Mouse (Mus musculus) midbrain, embryonic 11.5 days (tissue): Measurements from ENCODE around the gene Galnt2. TPM values are rescaled to one million over a fixed set of nuclear protein-coding genes. Genes with fewer than 3 reads are reported as not detected.

Experiments used
- ATAC-seq: fragments of 200-750 bp; cut with Nextera tagmentation; 2 replicates; pipeline ENCODE4 v1.8.0; 2017; ENCODE audit warnings: moderate TSS enrichment, moderate library complexity; ENCODE audit not compliant: low FRiP score
- DNase-seq: peaks from one replicate; pipeline ENCODE4 v3.0.0; 2015; ENCODE audit warnings: low spot score; ENCODE audit errors: missing footprints
- H3K27ac ChIP-seq: fragments of 300-500 bp; sonication (generic); 2 replicates; pipeline ENCODE4 v1.5.1; 2014; ENCODE audit warnings: low read depth, low read length
- H3K27me3 ChIP-seq: fragments of 300-500 bp; sonication (generic); 2 replicates; pipeline ENCODE4 v1.6.1; 2014; ENCODE audit warnings: mild to moderate bottlenecking, low read length, moderate library complexity, mixed read lengths; ENCODE audit not compliant: control insufficient read depth, insufficient read depth
- H3K36me3 ChIP-seq: fragments of 300-500 bp; sonication (generic); 2 replicates; pipeline ENCODE4 v1.6.1; 2014; ENCODE audit warnings: mild to moderate bottlenecking, low read length, moderate library complexity, mixed read lengths; ENCODE audit not compliant: control insufficient read depth, insufficient read depth
- H3K4me1 ChIP-seq: fragments of 300-500 bp; sonication (generic); 2 replicates; pipeline ENCODE4 v1.6.1; 2014; ENCODE audit warnings: low read length; ENCODE audit not compliant: control insufficient read depth, insufficient read depth
- H3K4me2 ChIP-seq: fragments of 300-500 bp; sonication (generic); 2 replicates; pipeline ENCODE4 v1.6.1; 2014; ENCODE audit warnings: mild to moderate bottlenecking, moderate library complexity
- H3K4me3 ChIP-seq: fragments of 300-500 bp; sonication (generic); 2 replicates; pipeline ENCODE4 v1.5.1; 2014; ENCODE audit warnings: low read depth, low read length
- H3K9ac ChIP-seq: fragments of 300-500 bp; sonication (generic); 2 replicates; pipeline ENCODE4 v1.6.1; 2014; ENCODE audit warnings: low read length
- H3K9me3 ChIP-seq: fragments of 300-500 bp; sonication (generic); 2 replicates; pipeline ENCODE4 v1.6.1; 2016; ENCODE audit warnings: low read length; ENCODE audit not compliant: control insufficient read depth
- WGBS: fragments of 180-500 bp; shearing (Covaris S2); extraction: QIAGEN DNeasy Blood & Tissue Kit; methylation state at CpG from one replicate; pipeline ENCODE4 v1.1.7; 2014; 5-methylcytosine and 5-hydroxymethylcytosine counted together
- polyA plus RNA-seq: library from polyadenylated mRNA; unstranded; fragments of >200 nt; fragmentation: Nextera tagmentation; extraction: Ambion mirVana; gene quantifications from 2 replicates; pipeline ENCODE4 v1.2.1, GENCODE M21; 2014

The Galnt2 gene
- polyA plus RNA-seq, 1 experiment from 2014 or later, result 76.6 TPM

- Histone ChIP-seq H3K4me3 (no peak overlapping the region), H3K4me1 (no peaks in the 10 kb centered on the region), H3K9ac (no peak overlapping the region), H3K27ac (no peak overlapping the region), H3K4me2 (no peak overlapping the region), H3K27me3 (no peaks in the 10 kb centered on the region), H3K9me3 (no peaks in the 10 kb centered on the region), H3K36me3 (no peaks in the 10 kb centered on the region)
- WGBS, result 76% methylated on average over 17 of the region's 17 CpGs
- ATAC-seq, result peak; percentile 46; the same call in 1 of the 2 replicates
- DNase-seq, result peak; percentile 87
Measured at GRCm38 (mm10) chr8:124370422-124371183, 139.4 kb downstream of the Galnt2 start.

DNA sequence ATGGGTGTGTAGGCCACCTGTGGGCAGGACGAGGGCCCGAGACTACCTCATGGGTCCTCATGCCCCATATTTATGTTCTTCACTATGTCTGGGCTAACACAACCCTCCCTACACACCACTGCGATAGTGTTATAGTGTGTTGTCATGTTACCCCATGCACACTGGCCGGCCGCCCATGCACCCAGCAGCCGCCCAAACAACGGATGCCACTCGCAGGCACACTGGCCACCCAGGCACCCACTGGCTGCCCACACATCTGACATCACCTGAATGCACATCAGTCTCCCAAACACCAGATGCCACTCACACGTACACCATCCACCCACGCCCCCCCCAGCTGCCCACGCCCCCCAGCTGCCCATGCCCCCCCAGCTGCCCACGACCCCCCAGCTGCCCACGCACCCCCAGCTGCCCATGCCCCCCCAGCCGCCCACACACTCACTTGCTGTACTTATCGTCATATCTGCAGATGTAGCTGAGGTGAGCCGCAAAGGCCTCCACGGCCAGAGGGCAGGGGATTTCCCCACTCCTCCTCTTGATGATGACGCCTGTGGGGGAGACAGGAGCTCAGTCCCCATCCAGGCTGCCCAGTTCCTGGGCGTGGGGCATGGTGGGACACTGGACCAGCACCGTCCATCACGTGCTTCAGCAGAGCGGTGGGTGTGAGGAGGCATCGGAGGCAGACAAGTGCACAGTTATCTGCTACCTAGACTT is 140.4 kb downstream of the Galnt2 start:
- H3K36me3 ChIP-seq, result no peaks in the 10 kb centered on the region
- no peaks in the 10 kb centered on the region for H3K9me3 ChIP-seq
- H3K27me3 ChIP-seq, result no peaks in the 10 kb centered on the region
- no peaks in the 10 kb centered on the region for H3K4me1 ChIP-seq
- no peak overlapping the region for H3K4me3 ChIP-seq
- DNase-seq (no peak), ATAC-seq (no peak)
- no peak overlapping the region for H3K27ac ChIP-seq
- no peak overlapping the region for H3K9ac ChIP-seq
- WGBS, result 89% methylated on average over 23 of the region's 23 CpGs
- no peak overlapping the region for H3K4me2 ChIP-seq

- ATAC-seq, result no peak
- H3K36me3 ChIP-seq, result no peaks in the 10 kb centered on the region
- no peak for DNase-seq
- H3K4me3 ChIP-seq, result no peak overlapping the region
- H3K9me3 ChIP-seq, result no peaks in the 10 kb centered on the region
- 91% methylated on average over 5 of the region's 5 CpGs for WGBS
- no peak overlapping the region for H3K4me2 ChIP-seq
- no peak overlapping the region for H3K9ac ChIP-seq
- H3K27ac ChIP-seq, result no peak overlapping the region
- no peaks in the 10 kb centered on the region for H3K4me1 ChIP-seq
- no peaks in the 10 kb centered on the region for H3K27me3 ChIP-seq
Measured at GRCm38 (mm10) chr8:124373753-124374152, 142.6 kb downstream of the Galnt2 start.

- WGBS, result 77% methylated on average over 6 of the region's 6 CpGs
- no peaks in the 10 kb centered on the region for H3K36me3 ChIP-seq
- H3K4me1 ChIP-seq, result no peaks in the 10 kb centered on the region
- DNase-seq (no peak), ATAC-seq (no peak)
- H3K27ac ChIP-seq, result no peak overlapping the region
- H3K9me3 ChIP-seq, result no peaks in the 10 kb centered on the region
- H3K4me2 ChIP-seq, result no peak overlapping the region
- no peak overlapping the region for H3K9ac ChIP-seq
- H3K27me3 ChIP-seq, result no peaks in the 10 kb centered on the region
- no peak overlapping the region for H3K4me3 ChIP-seq
Measured at GRCm38 (mm10) chr8:124375168-124375567, 144.0 kb downstream of the Galnt2 start.

DNA sequence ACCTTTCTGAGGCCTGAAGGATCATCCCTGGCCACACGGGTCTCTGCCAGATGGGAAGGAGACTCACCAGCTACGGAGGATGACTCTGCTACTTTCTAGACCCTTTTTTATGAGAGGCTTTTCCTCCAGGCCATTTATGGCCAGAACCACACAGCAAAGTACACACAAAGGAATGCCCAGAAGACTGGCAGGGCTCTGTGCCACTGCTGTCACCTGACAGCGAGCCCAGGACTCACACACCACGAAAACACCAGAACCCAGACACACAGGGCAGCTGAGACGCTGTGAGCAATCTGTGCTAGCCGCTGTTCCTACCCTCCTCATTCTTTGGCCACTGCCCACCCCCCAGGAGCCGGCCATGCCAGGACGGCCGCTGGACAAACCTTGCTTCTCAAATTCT is 144.5 kb downstream of the Galnt2 start:
- Histone ChIP-seq H3K4me3 (no peak overlapping the region), H3K9me3 (no peaks in the 10 kb centered on the region), H3K4me2 (no peak overlapping the region), H3K4me1 (no peaks in the 10 kb centered on the region), H3K9ac (no peak overlapping the region), H3K27ac (no peak overlapping the region), H3K36me3 (no peaks in the 10 kb centered on the region), H3K27me3 (no peaks in the 10 kb centered on the region)
- 88% methylated on average over 9 of the region's 9 CpGs for WGBS
- ATAC-seq, result no peak
- DNase-seq, result no peak

DNA sequence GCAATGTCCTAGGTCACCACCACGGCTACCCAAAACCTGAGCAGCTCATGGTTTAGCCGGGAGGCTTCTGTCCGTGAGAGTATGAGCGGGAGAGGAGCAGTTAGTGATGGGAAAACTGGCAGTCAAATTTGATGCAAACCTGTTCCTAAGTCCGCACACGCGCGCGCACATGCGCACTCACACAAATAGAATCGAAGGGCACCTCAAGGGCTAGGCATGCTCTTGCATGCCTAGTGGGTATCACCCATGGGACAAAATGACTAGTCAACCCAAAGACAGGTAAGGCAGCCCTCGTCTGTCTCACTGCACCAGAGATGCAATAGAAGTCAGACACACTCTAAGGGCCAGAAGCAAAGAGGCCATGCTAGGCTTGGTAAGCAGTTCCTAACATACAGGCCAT is 145.2 kb downstream of the Galnt2 start:
- WGBS, result 94% methylated on average over 12 of the region's 12 CpGs
- no peak for ATAC-seq

GRCm38 (mm10) chr8:124379289-124379688 is 148.1 kb downstream of the Galnt2 start:
- WGBS, result 69% methylated on average over 6 of the region's 6 CpGs
- H3K36me3 ChIP-seq, result no peaks in the 10 kb centered on the region
- peaks cover 3% of the 10 kb centered on the region; the same call in 1 of the 2 replicates for H3K4me1 ChIP-seq
- H3K9ac ChIP-seq, result no peak overlapping the region
- no peaks in the 10 kb centered on the region for H3K9me3 ChIP-seq
- no peaks in the 10 kb centered on the region for H3K27me3 ChIP-seq
- no peak overlapping the region for H3K4me3 ChIP-seq
- no peak for ATAC-seq
- no peak overlapping the region for H3K27ac ChIP-seq
- H3K4me2 ChIP-seq, result no peak overlapping the region
- DNase-seq, result no peak

More for the DNA sequence above, 145.2 kb downstream of the Galnt2 start:
- Histone ChIP-seq H3K4me1 (no peaks in the 10 kb centered on the region), H3K27me3 (no peaks in the 10 kb centered on the region), H3K27ac (no peak overlapping the region), H3K4me2 (no peak overlapping the region), H3K36me3 (no peaks in the 10 kb centered on the region), H3K9me3 (no peaks in the 10 kb centered on the region), H3K9ac (no peak overlapping the region), H3K4me3 (no peak overlapping the region)
- DNase-seq, result no peak

- Histone ChIP-seq H3K4me2 (no peak overlapping the region), H3K27ac (no peak overlapping the region)
- 39% methylated on average over 10 of the region's 10 CpGs for WGBS
Measured at GRCm38 (mm10) chr8:124382235-124382634, 151.0 kb downstream of the Galnt2 start.

DNA sequence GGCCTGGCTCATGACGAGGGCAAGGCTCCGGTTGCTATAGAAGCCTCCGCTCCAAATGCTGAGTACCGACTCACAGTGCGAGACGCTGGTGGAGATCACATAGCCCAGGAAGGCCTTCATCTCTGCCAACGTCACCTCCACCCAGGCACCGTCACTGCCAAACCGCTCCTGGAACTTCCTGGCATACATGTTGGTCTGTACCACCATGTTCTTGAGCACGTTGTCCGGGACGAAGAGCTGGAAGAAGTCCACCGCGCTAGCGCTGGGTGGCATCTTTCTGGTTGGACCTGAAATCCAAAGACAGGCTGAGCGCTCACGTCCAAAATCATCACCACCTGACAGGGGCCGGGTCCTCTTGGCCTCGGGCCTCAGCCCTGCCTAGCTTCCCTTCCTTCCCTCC is 153.1 kb downstream of the Galnt2 start:
- H3K9ac ChIP-seq, result no peak overlapping the region
- peaks cover 3% of the 10 kb centered on the region; the same call in 1 of the 2 replicates for H3K4me1 ChIP-seq
- H3K9me3 ChIP-seq, result no peaks in the 10 kb centered on the region
- H3K4me3 ChIP-seq, result no peak overlapping the region
- H3K27ac ChIP-seq, result no peak overlapping the region
- ATAC-seq, result no peak
- no peaks in the 10 kb centered on the region for H3K27me3 ChIP-seq
- DNase-seq, result no peak
- no peaks in the 10 kb centered on the region for H3K36me3 ChIP-seq
- 94% methylated on average over 19 of the region's 19 CpGs for WGBS
- no peak overlapping the region for H3K4me2 ChIP-seq

More at GRCm38 (mm10) chr8:124382235-124382634, 151.0 kb downstream of the Galnt2 start:
- no peaks in the 10 kb centered on the region for H3K27me3 ChIP-seq
- no peaks in the 10 kb centered on the region for H3K9me3 ChIP-seq
- ATAC-seq (0 out of 2 replicates have a peak, but pooled peaks have one; percentile 42), DNase-seq (no peak)
- no peaks in the 10 kb centered on the region for H3K36me3 ChIP-seq
- H3K9ac ChIP-seq, result no peak overlapping the region
- H3K4me1 ChIP-seq, result peaks cover 3% of the 10 kb centered on the region; the same call in 1 of the 2 replicates
- no peak overlapping the region for H3K4me3 ChIP-seq
